Mouse (Mus musculus) thymus, postnatal 0 days (tissue): ENCODE data around the gene Trem1. TPM values are rescaled to one million over a fixed set of nuclear protein-coding genes. Genes with fewer than 3 reads are reported as not detected.

ENCODE experiments used
- DNase-seq: peaks from one replicate; pipeline ENCODE4 v3.0.0-alpha.2; 2015; ENCODE audit warnings: low spot score
- polyA plus RNA-seq: library from polyadenylated mRNA; unstranded; fragments of >200 nt; fragmentation: Nextera tagmentation; extraction: Ambion mirVana; gene quantifications from 2 replicates; pipeline ENCODE4 v1.2.1, GENCODE M21; 2015

Gene Trem1
- 0.05 TPM in 2 replicates for polyA plus RNA-seq

DNA sequence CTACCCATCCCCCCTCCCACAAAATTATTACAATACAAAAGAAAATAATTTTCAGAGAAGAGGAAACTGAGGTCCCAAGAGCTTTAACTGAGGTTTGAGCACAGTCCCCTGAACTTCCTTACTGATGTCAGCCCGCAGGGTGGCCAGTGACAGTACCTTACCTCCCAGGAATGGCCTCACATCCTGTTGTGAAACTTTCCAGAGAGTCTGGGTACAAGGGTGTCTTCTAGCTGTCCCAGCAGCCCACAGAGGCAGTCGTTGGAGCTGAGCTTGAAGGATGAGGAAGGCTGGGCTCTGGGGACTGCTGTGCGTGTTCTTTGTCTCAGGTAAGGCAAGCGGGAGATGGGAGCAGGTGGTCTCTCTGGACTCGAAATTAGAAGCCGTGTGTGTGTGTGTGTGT, at the start of gene Trem1:
TSS of gene Trem1 (plus strand) at position 251 of the 400 bp plus-strand sequence.
- no peak for DNase-seq

DNA sequence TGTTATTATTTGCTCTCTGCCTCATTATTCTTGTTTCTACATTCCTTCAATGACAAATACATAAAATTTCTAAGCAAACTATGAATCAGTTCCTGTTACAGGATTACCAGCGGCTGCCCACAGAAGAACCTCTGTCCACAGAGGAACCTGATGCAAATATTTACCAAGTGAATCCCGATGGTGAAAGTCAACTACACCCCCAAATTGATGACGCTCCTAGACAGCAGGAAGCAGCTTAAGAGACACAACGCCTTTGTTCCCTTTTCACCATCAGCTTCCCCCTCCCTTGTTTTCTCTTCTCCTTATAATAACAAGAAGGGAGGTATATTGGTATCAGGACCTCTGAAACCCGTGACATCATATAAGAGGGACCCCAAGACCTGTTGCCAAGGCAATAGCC, 47.3 kb upstream of the Trem1 start:
- no peak for DNase-seq

DNA sequence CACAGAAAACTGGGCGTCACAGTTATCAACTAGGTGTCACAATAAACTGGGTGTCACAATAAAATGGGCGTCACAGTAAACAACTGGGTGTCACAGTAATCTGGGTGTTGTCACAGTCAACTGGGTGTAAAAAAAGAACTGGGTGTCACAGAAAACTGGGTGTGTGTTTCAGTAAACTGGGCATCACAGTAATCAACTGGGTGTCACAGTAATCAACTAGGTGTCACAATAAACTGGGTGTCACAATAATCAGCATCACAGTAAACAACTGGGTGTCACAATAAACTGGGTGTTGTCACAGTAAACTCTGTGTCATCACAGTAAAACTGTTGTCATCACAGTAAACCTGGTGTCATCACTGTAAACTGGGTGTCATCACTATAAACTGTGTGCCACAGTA, 40.2 kb upstream of the Trem1 start:
- no peak for DNase-seq

DNA sequence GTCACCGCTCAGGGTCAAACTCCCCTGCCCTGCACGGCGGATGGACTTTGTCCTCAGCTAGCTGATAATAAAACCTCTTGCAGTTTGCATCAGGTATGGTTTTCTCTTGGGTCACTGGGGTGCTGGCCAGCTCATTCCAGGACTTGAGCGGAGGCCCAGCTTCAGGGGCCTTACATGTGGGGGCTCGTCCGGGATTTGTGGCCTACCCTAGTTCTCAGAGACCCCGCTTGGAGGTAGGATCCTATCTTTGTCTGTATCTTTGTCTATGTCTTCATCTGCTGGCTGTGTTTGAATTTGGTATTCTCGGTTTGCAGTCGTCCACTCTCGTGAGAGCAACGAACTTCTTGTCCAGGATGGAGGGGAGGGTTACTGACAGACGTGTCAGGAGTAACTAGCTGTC, 29.5 kb upstream of the Trem1 start:
- no peak for DNase-seq

DNA sequence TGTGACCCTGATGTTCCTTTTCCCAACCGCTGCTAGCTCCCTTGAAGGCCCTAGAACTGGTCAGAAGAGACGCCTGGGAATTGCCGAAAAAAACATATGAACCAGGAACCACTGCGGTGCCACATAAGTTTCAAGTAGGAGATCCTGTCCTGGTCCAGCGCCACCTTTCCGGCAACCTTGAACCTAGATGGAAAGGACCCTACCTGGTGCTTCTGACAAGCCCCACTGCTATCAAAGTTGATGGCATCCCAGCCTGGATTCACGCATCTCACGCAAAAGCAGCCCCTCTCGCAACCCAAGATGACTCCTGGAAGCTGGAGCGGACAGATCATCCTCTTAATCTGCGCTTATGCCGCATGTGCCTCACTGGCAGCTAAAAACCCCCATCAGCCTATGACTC, 20.0 kb upstream of the Trem1 start:
- DNase-seq, result no peak

DNA sequence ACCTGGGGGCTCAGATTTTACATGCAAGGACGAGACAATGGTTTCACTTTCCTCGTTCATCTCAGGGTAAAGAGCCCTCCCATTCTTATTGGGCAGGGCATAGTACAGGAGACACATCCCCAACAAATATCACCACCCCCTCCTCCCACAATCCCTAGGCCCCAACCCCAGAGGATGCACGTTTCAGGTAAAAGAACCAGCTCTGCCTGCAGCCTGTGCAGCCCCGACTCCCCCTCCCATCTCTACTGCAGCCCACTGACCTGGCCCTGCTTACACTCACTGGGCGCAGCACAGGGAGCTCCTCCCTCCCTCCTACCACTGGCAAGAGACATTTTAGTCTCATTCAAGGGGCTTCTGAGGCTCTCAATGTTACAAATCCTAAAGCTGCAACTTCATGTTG, 19.1 kb upstream of the Trem1 start:
- DNase-seq, result no peak

DNA sequence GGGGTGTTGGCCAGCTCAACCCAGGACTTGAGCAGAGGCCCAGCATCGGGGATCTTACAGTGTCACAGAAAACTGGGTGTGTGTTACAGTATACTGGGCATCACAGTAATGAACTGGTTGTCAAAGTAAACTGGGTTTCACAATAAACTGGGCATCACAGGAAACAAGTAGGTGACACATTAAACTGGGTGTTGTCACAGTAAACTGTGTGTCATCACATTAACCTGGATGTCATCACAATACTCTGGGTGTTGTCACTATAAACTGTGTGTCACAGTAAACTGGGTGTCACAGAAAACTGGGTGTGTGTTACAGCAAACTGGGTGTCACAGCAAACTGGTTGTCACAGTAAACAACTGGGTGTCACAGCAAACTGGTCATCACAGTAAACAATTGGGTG, 17.1 kb upstream of the Trem1 start:
- DNase-seq, result no peak

DNA sequence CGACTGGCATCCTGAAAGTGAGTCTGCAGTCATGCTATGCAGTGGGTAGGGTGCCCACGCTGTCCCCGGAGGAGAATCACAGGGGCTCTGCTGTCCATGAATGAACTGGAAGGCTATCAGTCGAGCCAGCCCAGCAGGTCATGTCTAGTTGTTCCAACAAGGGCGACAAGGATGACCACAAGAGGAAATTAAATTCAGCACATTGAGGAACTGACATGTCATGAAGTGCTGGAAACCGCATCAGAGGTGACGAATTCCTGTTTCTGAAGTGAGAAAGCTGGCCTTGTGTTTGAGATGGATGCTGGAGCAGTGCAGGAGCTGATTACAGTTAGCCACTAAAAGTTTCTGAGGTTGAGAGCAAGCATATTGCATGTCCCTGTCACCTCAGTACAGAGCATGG, 1.9 kb upstream of the Trem1 start:
- DNase-seq, result no peak

DNA sequence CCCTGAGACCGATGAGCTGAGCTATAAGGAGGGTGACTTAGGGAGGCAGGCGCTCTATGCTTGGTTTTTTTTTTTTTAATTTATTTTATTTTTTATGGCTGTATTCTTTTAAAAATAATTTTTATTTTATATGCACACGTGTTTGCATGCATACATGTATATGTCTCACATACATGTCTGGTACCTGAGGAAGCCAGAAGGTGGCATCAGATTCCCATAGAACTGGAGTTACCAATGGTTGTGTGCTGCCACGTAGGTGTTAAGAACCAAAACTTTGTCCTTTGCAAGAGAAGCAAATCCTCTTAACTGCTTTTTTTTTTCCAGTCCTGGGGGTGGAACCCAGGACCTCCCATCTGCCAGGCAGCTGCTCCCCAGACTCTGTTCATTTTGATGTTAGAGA, 1.2 kb downstream of the Trem1 start:
- DNase-seq, result no peak

DNA sequence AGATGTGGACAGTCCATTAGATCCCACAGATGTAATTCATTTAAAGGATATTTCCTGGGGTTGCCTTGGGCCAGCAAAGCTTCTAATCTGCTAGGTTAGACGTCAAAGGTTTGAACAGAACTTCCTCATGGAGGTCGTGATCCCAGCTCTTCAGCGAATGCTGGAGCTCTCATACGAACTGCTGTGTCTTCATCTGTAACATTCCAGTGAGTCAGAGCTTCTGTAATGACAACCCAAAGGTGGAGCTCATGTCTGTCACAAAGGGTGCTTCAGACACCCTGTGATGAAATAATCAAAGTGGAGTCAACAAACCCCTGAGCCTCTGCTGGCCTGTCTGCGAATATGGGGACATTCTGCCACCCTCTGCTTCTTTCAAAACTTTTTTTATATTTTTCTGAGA, 2.0 kb downstream of the Trem1 start:
- no peak for DNase-seq

DNA sequence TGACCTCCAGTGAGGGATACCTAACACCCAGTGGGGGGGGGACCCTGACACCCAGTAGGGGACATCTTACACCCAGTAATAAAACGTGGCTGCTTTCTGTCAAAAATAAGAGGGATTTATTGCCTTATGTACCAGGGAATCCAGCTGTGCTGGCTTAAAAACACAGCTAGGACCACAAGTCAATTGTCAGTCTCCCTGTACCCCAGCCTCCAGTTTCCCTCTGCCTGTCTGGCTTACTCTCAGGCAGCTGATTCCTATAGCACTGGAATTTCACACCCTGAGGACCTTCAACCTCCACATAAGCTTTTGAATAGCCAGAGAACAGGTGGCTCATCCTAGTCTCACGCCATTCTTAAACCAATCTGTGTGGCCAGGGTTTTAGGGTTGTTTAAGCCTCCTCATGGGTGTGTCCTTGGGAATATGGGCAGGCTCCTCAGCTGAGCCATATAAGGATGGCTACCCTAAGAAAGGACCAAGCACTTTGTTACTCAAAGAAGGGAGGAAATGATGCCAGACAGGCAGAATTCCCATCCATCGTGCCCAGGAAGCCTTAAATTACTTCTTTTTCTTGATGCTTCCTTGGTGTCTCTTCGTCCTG, 3.3 kb downstream of the Trem1 start:
- no peak for DNase-seq

DNA sequence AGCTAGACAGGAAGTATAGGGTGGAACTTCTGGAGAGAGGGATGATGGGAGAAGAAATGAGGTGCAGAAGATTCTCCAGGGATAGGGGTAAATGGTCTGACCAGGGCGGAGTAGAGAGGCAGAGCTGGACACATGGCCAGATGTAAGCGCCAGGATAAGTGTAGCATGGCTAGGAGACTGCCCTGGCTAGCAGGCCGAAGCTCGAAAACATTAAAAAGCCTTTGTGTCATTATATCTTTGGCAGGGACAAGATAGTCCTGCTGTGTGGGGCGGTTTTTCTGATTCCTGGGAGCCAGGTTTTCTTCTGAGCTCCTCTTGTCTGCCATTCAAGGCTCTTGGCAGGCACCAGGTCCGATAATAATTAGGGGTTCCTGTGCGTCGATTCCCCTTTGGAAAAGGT, 5.1 kb downstream of the Trem1 start:
- DNase-seq, result no peak

DNA sequence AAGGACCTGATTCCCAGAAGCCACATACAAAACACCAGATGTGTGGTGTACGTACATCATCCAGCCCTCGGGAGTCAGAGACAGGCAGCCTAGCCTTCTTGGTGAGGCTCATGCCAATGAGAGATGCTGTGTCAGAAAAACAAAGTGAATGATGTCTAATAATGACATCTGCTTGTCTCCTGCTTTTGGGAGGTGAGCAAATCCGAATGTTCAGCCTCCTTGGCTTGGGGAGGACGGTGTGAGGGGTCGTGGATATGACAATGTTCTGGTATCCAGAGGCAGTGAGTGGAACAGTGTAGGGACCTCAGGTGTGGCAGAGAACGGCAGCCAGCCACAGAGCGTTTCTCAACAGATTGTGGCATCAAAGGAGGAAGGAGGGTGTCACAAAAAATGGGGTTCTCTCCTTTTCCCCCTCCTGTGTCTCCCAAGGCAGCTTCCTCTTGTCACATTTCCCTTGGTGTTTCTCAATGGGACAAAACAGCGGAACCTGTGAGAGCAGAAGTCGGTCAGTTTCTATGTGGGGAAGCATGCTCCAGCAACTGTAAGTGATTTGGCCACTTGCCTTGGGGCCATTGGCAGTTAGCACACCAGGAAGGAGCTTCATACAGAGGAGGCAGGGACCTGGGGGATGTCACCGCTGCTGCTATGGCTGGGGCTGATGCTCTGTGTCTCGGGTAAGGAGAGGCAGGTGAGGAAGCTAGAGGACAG, 14.8 kb downstream of the Trem1 start, which contains the start of gene Trem3:
TSS of gene Trem3 (plus strand) at position 557 of the 708 bp plus-strand sequence.
- no peak for DNase-seq

DNA sequence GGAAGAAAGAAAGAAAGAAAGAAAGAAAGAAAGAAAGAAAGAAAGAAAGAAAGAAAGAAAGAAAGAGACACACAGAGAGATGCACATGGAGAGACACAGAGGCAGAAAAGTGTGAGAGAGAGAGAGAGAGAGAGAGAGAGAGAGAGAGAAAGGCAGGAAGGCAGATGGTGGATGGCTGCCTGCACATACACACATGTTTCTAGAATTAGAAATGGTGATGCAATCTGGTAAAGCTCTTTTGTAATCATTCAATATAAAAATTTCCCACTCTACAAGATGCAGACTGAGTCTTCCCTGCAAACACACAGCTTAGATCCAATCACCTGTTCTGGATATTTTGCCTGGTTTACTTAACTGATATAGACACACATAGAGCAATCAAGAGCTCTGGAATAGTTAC, 16.5 kb downstream of the Trem1 start:
- no peak for DNase-seq

DNA sequence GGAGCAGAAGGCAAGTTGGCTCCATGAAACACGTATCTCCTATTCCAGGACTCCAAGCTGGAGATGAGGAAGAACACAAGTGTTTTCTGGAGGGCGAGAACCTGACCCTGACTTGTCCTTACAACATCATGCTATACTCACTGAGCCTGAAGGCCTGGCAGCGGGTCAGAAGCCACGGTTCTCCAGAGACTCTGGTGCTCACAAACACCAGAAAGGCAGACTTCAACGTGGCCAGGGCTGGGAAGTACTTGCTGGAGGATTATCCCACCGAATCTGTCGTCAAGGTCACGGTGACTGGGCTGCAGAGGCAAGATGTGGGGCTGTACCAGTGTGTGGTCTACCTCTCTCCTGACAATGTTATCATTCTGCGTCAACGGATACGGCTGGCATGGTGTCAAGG, 16.9 kb downstream of the Trem1 start:
- DNase-seq, result no peak

DNA sequence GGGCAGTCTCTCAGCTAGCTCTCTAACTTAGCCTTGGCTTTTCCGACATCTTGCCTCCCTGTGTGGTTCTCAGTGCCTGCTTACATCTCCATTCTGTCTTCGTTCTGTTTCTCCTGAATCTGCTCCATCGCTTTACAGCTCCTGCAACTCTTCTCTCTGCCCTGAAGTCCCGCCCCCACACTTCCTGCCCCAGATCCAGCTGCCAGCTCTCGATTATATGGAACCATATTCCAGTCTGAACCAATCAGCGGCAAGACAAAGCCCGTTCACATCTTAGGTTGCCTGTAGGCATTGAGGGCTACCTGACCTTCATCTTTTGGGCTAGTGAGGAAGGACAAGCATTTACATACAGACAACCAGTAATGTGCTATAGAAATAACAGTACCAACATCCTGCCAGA, 18.1 kb downstream of the Trem1 start:
- DNase-seq, result no peak

DNA sequence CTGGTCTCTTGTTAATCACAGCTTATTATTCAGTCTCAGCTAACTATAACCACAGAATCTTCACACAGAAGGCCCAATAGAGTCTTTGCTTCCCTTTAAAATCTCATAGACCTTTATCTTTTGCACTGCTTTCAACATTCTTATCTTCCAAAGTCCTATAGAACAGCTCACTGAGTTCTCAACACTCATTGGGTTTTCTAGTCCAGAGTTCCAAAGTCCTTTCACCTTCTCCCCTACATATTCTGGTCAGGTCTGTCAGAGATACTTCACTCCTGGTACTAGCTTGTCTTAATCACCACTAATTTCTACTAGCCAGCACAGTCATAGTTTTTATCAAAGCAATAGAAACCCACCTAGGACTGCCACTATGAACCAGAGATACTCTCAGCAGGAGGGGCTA, 24.0 kb downstream of the Trem1 start:
- DNase-seq, result no peak

DNA sequence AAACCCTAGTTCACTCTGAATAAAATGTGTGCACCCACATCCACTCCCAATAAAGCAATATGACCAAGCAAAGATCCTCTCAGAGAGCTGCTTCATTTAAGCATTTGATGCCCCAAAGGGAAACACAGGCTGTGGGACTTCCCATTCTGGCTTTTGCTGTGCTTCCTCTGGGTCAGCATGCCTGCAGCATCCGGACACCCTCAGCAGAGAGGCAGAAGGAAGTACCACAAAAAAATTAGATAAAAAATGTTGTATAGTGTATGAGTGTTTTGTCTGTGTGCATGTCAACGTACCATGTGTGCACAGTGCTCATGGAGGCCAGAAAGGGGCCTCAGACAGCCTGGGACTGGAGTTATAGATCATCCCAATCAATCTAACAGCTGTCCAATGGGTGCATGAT, 29.3 kb downstream of the Trem1 start:
- DNase-seq, result no peak

DNA sequence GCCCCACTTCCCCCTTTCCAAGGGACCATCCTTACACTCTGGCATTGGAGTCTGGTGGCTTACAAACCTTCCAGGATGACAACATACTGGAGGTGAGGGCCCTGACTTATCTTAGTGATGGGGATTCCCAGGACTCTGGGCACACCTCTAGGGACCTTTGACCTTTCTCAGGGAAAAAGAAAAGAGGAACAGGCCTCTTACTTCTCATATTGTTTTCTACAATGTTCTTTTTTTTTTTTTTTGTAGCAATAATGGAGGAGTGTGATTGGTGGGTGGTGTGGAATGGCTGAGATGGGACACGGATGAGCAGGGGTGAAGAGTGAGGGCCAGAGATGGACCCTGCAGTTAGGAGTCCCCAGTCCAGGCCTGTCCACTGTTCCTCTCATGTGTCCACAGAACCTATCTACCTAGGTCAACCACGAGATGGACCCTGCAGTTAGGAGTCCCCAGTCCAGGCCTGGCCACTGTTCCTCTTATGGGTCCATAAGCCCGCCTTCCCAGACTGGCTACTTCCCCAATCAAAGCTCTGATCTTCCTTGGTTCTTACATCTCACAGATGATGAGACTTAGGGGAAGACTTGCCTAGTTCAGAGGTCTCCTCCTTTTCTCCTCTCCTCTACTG, 31.3 kb downstream of the Trem1 start, which contains the start of gene Treml4:
TSS of gene Treml4 (plus strand) at position 555 of the 622 bp plus-strand sequence.
- DNase-seq, result no peak

DNA sequence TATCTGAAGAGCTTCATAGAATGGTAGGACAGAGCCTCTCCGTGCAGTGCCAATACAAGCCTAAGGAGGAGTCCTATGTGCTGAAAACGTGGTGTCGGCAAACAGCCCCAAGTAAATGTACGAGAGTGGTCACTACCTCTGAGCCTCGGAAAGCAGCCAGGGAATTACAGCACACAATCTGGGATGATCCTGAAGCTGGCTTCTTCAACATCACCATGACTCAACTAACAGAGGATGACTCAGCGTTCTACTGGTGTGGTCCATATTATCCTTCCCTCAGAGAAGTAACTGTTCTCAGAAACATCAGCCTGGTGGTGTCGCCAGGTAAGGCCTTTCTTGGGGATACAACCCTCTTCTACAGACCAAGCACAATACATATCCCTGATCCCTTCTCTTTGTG, 32.1 kb downstream of the Trem1 start:
- DNase-seq, result no peak

DNA sequence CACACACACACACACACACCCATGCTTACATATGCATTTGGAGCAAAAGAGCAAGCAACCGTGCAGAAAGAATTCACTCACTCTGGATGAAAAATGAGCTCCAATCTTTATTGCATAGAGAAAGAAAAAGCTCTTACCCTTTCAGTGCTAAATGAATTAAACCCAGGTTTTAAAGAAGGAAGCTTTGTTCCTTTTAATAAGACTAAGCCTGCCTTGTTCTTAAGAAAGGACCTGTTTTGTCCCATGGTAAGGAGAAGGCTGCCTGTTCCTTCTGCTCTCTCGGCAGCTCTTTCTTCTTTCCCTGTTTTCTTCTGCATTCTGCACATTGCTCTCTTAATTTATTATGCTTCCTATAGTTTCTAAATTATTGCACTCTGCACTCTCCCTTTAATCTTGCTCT, 33.6 kb downstream of the Trem1 start:
- DNase-seq, result no peak

DNA sequence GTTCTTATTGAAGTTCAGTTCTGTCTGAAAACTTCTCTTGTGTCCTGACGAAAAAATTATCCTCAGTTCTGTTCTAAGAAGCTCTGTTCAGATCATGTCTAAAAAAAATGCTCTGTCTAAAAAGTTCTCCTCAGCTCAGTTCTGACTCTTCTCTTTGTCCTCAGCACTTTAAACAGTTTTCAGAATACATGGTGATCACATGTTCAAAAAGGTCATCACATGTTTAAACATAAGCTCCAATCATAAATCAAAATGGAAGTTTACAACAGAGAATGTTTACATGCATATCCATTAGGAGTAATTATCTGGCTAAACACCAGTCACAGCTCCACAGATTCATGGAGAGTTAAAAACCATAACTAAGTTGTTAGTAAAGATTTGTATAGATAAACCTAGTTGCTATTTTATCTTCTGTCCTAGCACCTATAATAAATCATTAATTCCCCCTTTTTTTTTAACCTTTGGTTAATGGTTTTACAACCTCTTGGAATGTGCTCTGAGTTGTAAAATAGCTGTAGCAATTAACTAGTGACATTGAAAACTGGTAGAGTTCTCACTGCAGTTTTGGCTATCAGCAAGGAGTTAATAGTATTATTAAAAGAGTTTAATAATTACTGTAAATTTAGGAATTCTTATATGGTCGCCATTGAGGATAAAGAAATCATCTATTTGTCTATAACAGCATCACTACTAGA, 34.2 kb downstream of the Trem1 start:
- no peak for DNase-seq
